Mouse (Mus musculus) heart, postnatal 4 days (tissue): Measurements from ENCODE around the gene Retsat. TPM values are rescaled to one million over a fixed set of nuclear protein-coding genes. Genes with fewer than 3 reads are reported as not detected.

Experiments
- total RNA-seq, 2 experiments: library from RNA; stranded (reverse); gene quantifications; 2 replicates each; pipeline ENCODE4 v1.2.3; 2021

Gene Retsat
- total RNA-seq, 2 experiments from 2014 or later, result 91.3 to 105 TPM

Other genes starting within 250 kb of the Retsat start
- gene Tmem150a, start 243.0 kb upstream of the Retsat start, total RNA-seq, result 10 to 100 TPM in 1 of 2 experiments, 1 to 10 TPM in 1; 9.8 to 12.3 TPM
- 10 to 100 TPM; 41.1 to 42.4 TPM for gene Rnf181, start 231.5 kb upstream of the Retsat start, total RNA-seq
- 10 to 100 TPM; 33.4 to 36.0 TPM for gene Vamp5, start 218.0 kb upstream of the Retsat start, total RNA-seq
- 100 to 1,000 TPM; 105 to 121 TPM for gene Vamp8, start 207.8 kb upstream of the Retsat start, total RNA-seq
- 10 to 100 TPM; 26.8 to 28.2 TPM for gene Ggcx, start 184.2 kb upstream of the Retsat start, total RNA-seq
- 100 to 1,000 TPM; 239 to 255 TPM for gene Mat2a, start 158.9 kb upstream of the Retsat start, total RNA-seq
- gene Sh2d6, start 76.8 kb upstream of the Retsat start, total RNA-seq, result under 1 TPM in 1 of 2 experiments, not detected in 1; 0.20 TPM
- gene Capg, start 54.1 kb upstream of the Retsat start, total RNA-seq, result 10 to 100 TPM; 11.5 to 12.9 TPM
- gene Elmod3, start 62 bp upstream of the Retsat start, total RNA-seq, result 10 to 100 TPM in 1 of 2 experiments, 1 to 10 TPM in 1; 7.6 to 10.2 TPM
- 10 to 100 TPM; 31.2 to 32.5 TPM for gene Tgoln1, start 18.5 kb downstream of the Retsat start, total RNA-seq
- gene Tcf7l1, start 190.8 kb downstream of the Retsat start, total RNA-seq, result 10 to 100 TPM; 24.2 to 26.5 TPM